Mouse (Mus musculus): Measurements from ENCODE around the gene Nexn. TPM values are rescaled to one million over a fixed set of nuclear protein-coding genes. Genes with fewer than 3 reads are reported as not detected.
"Not testable (repeated sequence)": the region's sequence is repeated elsewhere in the genome, so short reads cannot be mapped to it uniquely, and the experiment has no call there.

The Nexn gene
- polyA plus RNA-seq, 1 experiment, result 0.38 TPM

GRCm38 (mm10) chr3:152201651-152202050 lies 64.5 kb downstream of the Nexn start:
- TF ChIP-seq POLR2A (IDR thresholded peaks at IDR 0.05; ENCODE audit: low read depth, low read length) (no peak), CTCF (conservative IDR thresholded peaks at IDR 0.05; ENCODE audit: insufficient read depth, insufficient read length, low read depth, low read length) (no peak)
- 84% methylated on average over 2 of the region's 2 CpGs for WGBS
- H3K4me3 ChIP-seq (ENCODE audit: insufficient read depth, low read depth, low read length), result no peak overlapping the region
- DNase-seq, result no peak
- H3K4me1 ChIP-seq (ENCODE audit: control insufficient read depth, insufficient read depth, low read length), result 0 out of 2 replicates have a peak, but pooled peaks cover 2% of the 10 kb centered on the region
- no peak overlapping the region; the same call in 1 of the 2 replicates for H3K27ac ChIP-seq (ENCODE audit: insufficient read depth, low read depth, low read length)
- no peaks in the 10 kb centered on the region for H3K36me3 ChIP-seq (ENCODE audit: control insufficient read depth, insufficient read depth, low read length)
- no peaks in the 10 kb centered on the region for H3K27me3 ChIP-seq (replicated peaks; ENCODE audit: control insufficient read depth, insufficient read depth, low read length)

- H3K36me3 ChIP-seq (ENCODE audit: control insufficient read depth, insufficient read depth, low read length), result no peaks in the 10 kb centered on the region
- no peak for TF ChIP-seq CTCF (conservative IDR thresholded peaks at IDR 0.05; ENCODE audit: insufficient read depth, insufficient read length, low read depth, low read length)
- no peak for TF ChIP-seq POLR2A (IDR thresholded peaks at IDR 0.05; ENCODE audit: low read depth, low read length)
- no peaks in the 10 kb centered on the region for H3K27me3 ChIP-seq (replicated peaks; ENCODE audit: control insufficient read depth, insufficient read depth, low read length)
- DNase-seq, result no peak
- H3K4me3 ChIP-seq (ENCODE audit: insufficient read depth, low read depth, low read length), result no peak overlapping the region
- H3K27ac ChIP-seq (ENCODE audit: insufficient read depth, low read depth, low read length), result no peak overlapping the region
- WGBS, result 81% methylated on average over 3 of the region's 3 CpGs
- H3K4me1 ChIP-seq (ENCODE audit: control insufficient read depth, insufficient read depth, low read length), result 0 out of 2 replicates have a peak, but pooled peaks cover 2% of the 10 kb centered on the region
Measured at GRCm38 (mm10) chr3:152201181-152201580, 65.0 kb downstream of the Nexn start.

GRCm38 (mm10) chr3:152199125-152199524 lies 67.0 kb downstream of the Nexn start:
- H3K27ac ChIP-seq (ENCODE audit: insufficient read depth, low read depth, low read length), result no peak overlapping the region

GRCm38 (mm10) chr3:152197246-152197645 lies 68.9 kb downstream of the Nexn start:
- WGBS, result 70% methylated on average over 2 of the region's 2 CpGs

More at GRCm38 (mm10) chr3:152199125-152199524, 67.0 kb downstream of the Nexn start:
- Histone ChIP-seq H3K4me3 (ENCODE audit: insufficient read depth, low read depth, low read length) (no peak overlapping the region), H3K27me3 (replicated peaks; ENCODE audit: control insufficient read depth, insufficient read depth, low read length) (no peaks in the 10 kb centered on the region), H3K4me1 (ENCODE audit: control insufficient read depth, insufficient read depth, low read length) (0 out of 2 replicates have a peak, but pooled peaks cover 2% of the 10 kb centered on the region), H3K36me3 (ENCODE audit: control insufficient read depth, insufficient read depth, low read length) (no peaks in the 10 kb centered on the region)
- WGBS, result 79% methylated on average over 3 of the region's 3 CpGs
- DNase-seq, result no peak
- TF ChIP-seq CTCF (conservative IDR thresholded peaks at IDR 0.05; ENCODE audit: insufficient read depth, insufficient read length, low read depth, low read length) (no peak), POLR2A (IDR thresholded peaks at IDR 0.05; ENCODE audit: low read depth, low read length) (no peak)

GRCm38 (mm10) chr3:152193635-152194097 lies 72.5 kb downstream of the Nexn start:
- peak overlapping the region; percentile 77 for H3K27ac ChIP-seq (ENCODE audit: insufficient read depth, low read depth, low read length)
- 1% methylated on average over 17 of the region's 17 CpGs for WGBS
- peak overlapping the region; percentile 56 for H3K4me3 ChIP-seq (ENCODE audit: insufficient read depth, low read depth, low read length)
- TF ChIP-seq POLR2A (IDR thresholded peaks at IDR 0.05; ENCODE audit: low read depth, low read length), result peak; percentile 67
- TF ChIP-seq CTCF (conservative IDR thresholded peaks at IDR 0.05; ENCODE audit: insufficient read depth, insufficient read length, low read depth, low read length), result no peak
- peak; percentile 96 for DNase-seq
- no peaks in the 10 kb centered on the region for H3K36me3 ChIP-seq (ENCODE audit: control insufficient read depth, insufficient read depth, low read length)
- H3K27me3 ChIP-seq (replicated peaks; ENCODE audit: control insufficient read depth, insufficient read depth, low read length), result no peaks in the 10 kb centered on the region
- H3K4me1 ChIP-seq (ENCODE audit: control insufficient read depth, insufficient read depth, low read length), result peaks cover 12% of the 10 kb centered on the region

More at GRCm38 (mm10) chr3:152197246-152197645, 68.9 kb downstream of the Nexn start:
- not testable (repeated sequence) for DNase-seq; H3K27me3 ChIP-seq (replicated peaks; ENCODE audit: control insufficient read depth, insufficient read depth, low read length); H3K4me3 ChIP-seq (ENCODE audit: insufficient read depth, low read depth, low read length); H3K27ac ChIP-seq (ENCODE audit: insufficient read depth, low read depth, low read length); H3K36me3 ChIP-seq (ENCODE audit: control insufficient read depth, insufficient read depth, low read length); H3K4me1 ChIP-seq (ENCODE audit: control insufficient read depth, insufficient read depth, low read length)

DNA sequence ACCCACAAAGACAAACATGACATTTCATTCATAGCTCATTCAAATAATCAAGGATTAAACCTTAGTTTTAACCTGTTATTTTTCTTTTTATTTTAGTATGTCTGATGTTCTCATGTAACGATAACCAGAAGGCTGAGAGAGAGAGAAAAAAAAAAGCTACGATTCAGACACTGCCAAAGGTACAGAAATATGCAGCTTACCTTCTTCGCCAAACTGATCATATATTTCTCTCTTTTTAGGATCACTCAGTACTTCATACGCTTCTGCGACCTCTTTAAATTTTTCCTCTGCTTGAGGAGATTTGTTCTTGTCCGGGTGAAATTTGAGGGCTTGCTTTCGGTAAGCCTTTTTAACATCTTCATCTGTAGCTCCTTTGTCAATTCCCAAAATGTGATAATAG lies 73.0 kb downstream of the Nexn start:
- Histone ChIP-seq H3K27ac (ENCODE audit: insufficient read depth, low read depth, low read length) (peak overlapping the region; percentile 77), H3K36me3 (ENCODE audit: control insufficient read depth, insufficient read depth, low read length) (no peaks in the 10 kb centered on the region), H3K27me3 (replicated peaks; ENCODE audit: control insufficient read depth, insufficient read depth, low read length) (no peaks in the 10 kb centered on the region), H3K4me1 (ENCODE audit: control insufficient read depth, insufficient read depth, low read length) (peaks cover 14% of the 10 kb centered on the region), H3K4me3 (ENCODE audit: insufficient read depth, low read depth, low read length) (peak overlapping the region; percentile 56)
- TF ChIP-seq POLR2A (IDR thresholded peaks at IDR 0.05; ENCODE audit: low read depth, low read length) (no peak), CTCF (conservative IDR thresholded peaks at IDR 0.05; ENCODE audit: insufficient read depth, insufficient read length, low read depth, low read length) (no peak)
- DNase-seq, result no peak
- WGBS, result 1% methylated on average over 7 of the region's 7 CpGs

GRCm38 (mm10) chr3:152192238-152192931 lies 73.8 kb downstream of the Nexn start:
- peak; percentile 90 for DNase-seq
- Histone ChIP-seq H3K27ac (ENCODE audit: insufficient read depth, low read depth, low read length) (peak overlapping the region; percentile 93), H3K4me3 (ENCODE audit: insufficient read depth, low read depth, low read length) (peak overlapping the region; percentile 37), H3K27me3 (replicated peaks; ENCODE audit: control insufficient read depth, insufficient read depth, low read length) (no peaks in the 10 kb centered on the region), H3K36me3 (ENCODE audit: control insufficient read depth, insufficient read depth, low read length) (no peaks in the 10 kb centered on the region), H3K4me1 (ENCODE audit: control insufficient read depth, insufficient read depth, low read length) (peaks cover 14% of the 10 kb centered on the region)
- TF ChIP-seq CTCF (conservative IDR thresholded peaks at IDR 0.05; ENCODE audit: insufficient read depth, insufficient read length, low read depth, low read length), result no peak
- no peak for TF ChIP-seq POLR2A (IDR thresholded peaks at IDR 0.05; ENCODE audit: low read depth, low read length)
- WGBS, result under 1% methylated on average over 11 of the region's 11 CpGs

Measured in kidney, adult 2 months (tissue).